Mouse (Mus musculus) C2C12 (cell line): ENCODE data around the gene Olfr959. TPM values are rescaled to one million over a fixed set of nuclear protein-coding genes. Genes with fewer than 3 reads are reported as not detected.

ENCODE experiments used
- H3K27me3 ChIP-seq: one replicate; pipeline ENCODE4 v1.6.1; 2011; ENCODE audit not compliant: control insufficient read depth, insufficient read depth, insufficient read length
- H3K36me3 ChIP-seq: one replicate; pipeline ENCODE4 v1.6.1; 2011; ENCODE audit not compliant: control insufficient read depth, insufficient read depth
- H3K4me3 ChIP-seq: one replicate; pipeline ENCODE4 v1.5.1; 2011; ENCODE audit warnings: mild to moderate bottlenecking, control low read depth; ENCODE audit not compliant: poor library complexity, insufficient read depth, severe bottlenecking
- H3K79me2 ChIP-seq: one replicate; pipeline ENCODE4 v1.6.1; 2011; ENCODE audit not compliant: control insufficient read depth, insufficient read depth
- H3K79me3 ChIP-seq: one replicate; pipeline ENCODE4 v1.6.1; 2011; ENCODE audit warnings: low read depth, control low read depth
- H3ac ChIP-seq: one replicate; pipeline ENCODE3; 2011; ENCODE audit warnings: low read depth; ENCODE audit not compliant: control insufficient read depth, insufficient read length
- CEBPB ChIP-seq: IDR thresholded peaks from one replicate; pipeline ENCODE4 v1.6.1; 2011; ENCODE audit warnings: low read depth, mild to moderate bottlenecking, control low read depth, moderate library complexity
- CTCF ChIP-seq: IDR thresholded peaks from one replicate; pipeline ENCODE4 v1.5.1; 2011; ENCODE audit not compliant: control insufficient read depth, insufficient read depth, insufficient read length
- FOSL1 ChIP-seq: IDR thresholded peaks from one replicate; pipeline ENCODE4 v1.8.0; 2011; ENCODE audit warnings: mild to moderate bottlenecking, low read length; ENCODE audit not compliant: poor library complexity, insufficient read depth, severe bottlenecking
- MAX ChIP-seq: IDR thresholded peaks from one replicate; pipeline ENCODE4 v1.6.1; 2011; ENCODE audit warnings: mild to moderate bottlenecking, control low read depth
- MYOD1 ChIP-seq: IDR thresholded peaks from one replicate; pipeline ENCODE4 v1.6.1; 2011; ENCODE audit warnings: low read depth; ENCODE audit not compliant: control insufficient read depth, insufficient read length
- MYOG ChIP-seq: IDR thresholded peaks from one replicate; pipeline ENCODE4 v1.6.1; 2011; ENCODE audit not compliant: control insufficient read depth, insufficient read length; ENCODE audit errors: extremely low read depth
- USF1 ChIP-seq: IDR thresholded peaks from one replicate; pipeline ENCODE4 v1.6.1; 2011; ENCODE audit warnings: low read depth, mild to moderate bottlenecking, control low read depth, moderate library complexity
- polyA plus RNA-seq: library from polyadenylated mRNA; unstranded; fragments of >200 nt; fragmentation: generic; extraction: Trizol; gene quantifications from one replicate; pipeline ENCODE4 v1.2.1, GENCODE M21; 2012; ENCODE audit warnings: missing spikeins

Gene Olfr959
- polyA plus RNA-seq, 1 experiment: not detected

DNA sequence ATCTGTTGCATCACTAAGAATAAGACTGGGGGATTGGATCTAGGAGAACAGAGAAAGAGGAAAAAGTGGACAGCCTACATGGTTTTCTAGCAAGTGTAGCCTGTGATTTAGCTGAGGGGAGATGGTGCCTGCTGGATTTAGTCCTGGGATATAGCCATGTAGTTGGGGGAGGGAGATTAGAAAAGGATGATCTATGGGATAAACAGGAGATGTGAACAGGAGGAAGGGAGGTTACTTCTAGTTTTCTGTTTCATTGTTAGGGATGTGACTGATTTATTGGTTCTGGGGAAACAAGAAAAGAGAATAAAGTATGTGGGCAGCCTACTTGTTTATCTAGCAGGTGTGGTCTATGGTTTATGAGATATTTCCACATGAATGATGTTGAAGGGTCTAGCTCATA lies 33.1 kb upstream of the Olfr959 start:
- Histone ChIP-seq H3K4me3 (no peak overlapping the region), H3K36me3 (no peaks in the 10 kb centered on the region), H3K27me3 (no peaks in the 10 kb centered on the region), H3K79me2 (no peaks in the 10 kb centered on the region), H3K79me3 (no peaks in the 10 kb centered on the region), H3ac (no peak overlapping the region)
- no peak for TF ChIP-seq CEBPB
- TF ChIP-seq FOSL1: no peak
- TF ChIP-seq MAX: no peak
- no peak for TF ChIP-seq USF1
- TF ChIP-seq MYOG: no peak

DNA sequence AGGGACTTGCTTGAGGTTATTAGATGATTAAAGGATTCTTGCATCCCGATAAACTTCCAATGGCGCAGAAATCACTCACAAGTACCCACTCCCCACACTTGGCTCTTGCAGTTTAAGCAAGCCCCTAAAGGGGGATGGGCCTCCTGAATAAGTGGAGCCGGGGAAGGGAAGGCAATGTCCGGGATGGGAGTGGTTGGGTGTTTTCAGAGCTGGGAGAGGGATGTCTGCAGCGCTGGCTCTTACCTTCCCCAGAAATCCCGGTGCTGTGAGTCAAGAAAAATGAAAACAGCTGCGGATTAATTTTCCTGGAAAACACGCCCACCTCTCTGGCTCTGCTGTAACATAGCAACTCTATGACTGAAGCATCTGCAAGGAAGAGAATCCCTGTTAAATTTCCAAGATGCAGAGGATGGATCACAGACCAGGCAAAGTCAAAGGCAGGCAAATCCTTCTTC lies 28.7 kb upstream of the Olfr959 start, which contains the start of gene AW551984:
Gene AW551984 (minus strand): TSS at position 405 of the 455 bp plus-strand sequence.
- no peaks in the 10 kb centered on the region for H3K27me3 ChIP-seq
- H3K4me3 ChIP-seq: no peak within 1 kb of the TSS
- no peak within 1 kb of the TSS for H3ac ChIP-seq
- H3K36me3 ChIP-seq: no peaks in the 10 kb centered on the region
- no peaks in the 10 kb centered on the region for H3K79me2 ChIP-seq
- TF ChIP-seq MAX (no peak), MYOG (no peak), CEBPB (no peak), FOSL1 (no peak), MYOD1 (no peak), CTCF (no peak), USF1 (no peak)
- H3K79me3 ChIP-seq: no peaks in the 10 kb centered on the region

- Histone ChIP-seq H3K79me2 (no peaks in the 10 kb centered on the region), H3ac (no peak overlapping the region), H3K36me3 (no peaks in the 10 kb centered on the region), H3K79me3 (no peaks in the 10 kb centered on the region), H3K27me3 (no peaks in the 10 kb centered on the region), H3K4me3 (no peak overlapping the region)
- no peak for TF ChIP-seq CEBPB
- TF ChIP-seq MYOG: no peak
- no peak for TF ChIP-seq CTCF
- TF ChIP-seq USF1: no peak
- TF ChIP-seq FOSL1: no peak
- TF ChIP-seq MYOD1: no peak
- no peak for TF ChIP-seq MAX
Observed at GRCm38 (mm10) chr9:39603333-39603845, 28.0 kb upstream of the Olfr959 start.

DNA sequence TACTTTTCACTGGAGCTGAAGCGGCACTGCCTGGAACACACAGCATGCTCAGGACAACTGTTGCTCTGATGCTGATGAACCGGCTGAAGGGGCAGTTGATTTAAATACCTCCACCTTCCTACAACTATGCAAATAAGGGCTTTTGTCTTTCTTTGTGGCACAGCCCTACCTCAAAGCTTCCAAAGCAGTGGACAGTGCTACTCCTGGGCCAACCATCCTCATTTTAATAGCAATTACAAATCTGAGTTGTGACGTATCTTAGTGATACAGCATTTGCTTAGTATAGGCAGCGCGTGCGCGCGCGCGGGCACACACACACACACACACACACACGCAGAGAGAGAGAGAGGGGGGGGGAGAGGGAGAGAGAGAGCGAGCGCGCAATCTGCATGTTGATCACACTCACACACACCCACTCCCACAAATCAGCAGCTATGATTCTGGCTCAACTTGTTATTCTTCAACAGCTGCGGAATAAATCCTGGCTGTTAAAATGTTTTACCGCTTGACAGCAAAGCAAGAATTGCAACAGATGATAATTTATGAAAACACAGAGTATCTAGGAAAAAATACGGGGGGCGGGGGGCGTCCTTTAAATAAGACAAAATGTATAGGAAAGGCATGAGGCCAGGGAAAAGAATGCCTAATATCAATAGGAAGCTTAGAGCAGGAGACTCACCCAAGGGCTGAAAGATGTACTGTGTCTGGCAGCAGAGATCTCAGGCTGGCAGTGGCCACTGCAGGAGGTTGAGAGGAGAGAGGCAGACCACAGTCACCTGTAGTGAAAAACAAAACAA lies 27.4 kb upstream of the Olfr959 start:
- TF ChIP-seq CEBPB: no peak
- no peak for TF ChIP-seq MAX
- TF ChIP-seq MYOG: no peak
- no peak for TF ChIP-seq CTCF
- TF ChIP-seq MYOD1: no peak
- TF ChIP-seq USF1: no peak
- TF ChIP-seq FOSL1: no peak
- Histone ChIP-seq H3K27me3 (no peaks in the 10 kb centered on the region), H3ac (no peak overlapping the region), H3K79me3 (no peaks in the 10 kb centered on the region), H3K4me3 (no peak overlapping the region), H3K79me2 (no peaks in the 10 kb centered on the region), H3K36me3 (no peaks in the 10 kb centered on the region)

- Histone ChIP-seq H3ac (no peak overlapping the region), H3K79me3 (no peaks in the 10 kb centered on the region), H3K36me3 (no peaks in the 10 kb centered on the region), H3K79me2 (no peaks in the 10 kb centered on the region), H3K27me3 (no peaks in the 10 kb centered on the region), H3K4me3 (no peak overlapping the region)
- TF ChIP-seq USF1: no peak
Observed at GRCm38 (mm10) chr9:39577050-39577449, 1.7 kb upstream of the Olfr959 start.

GRCm38 (mm10) chr9:39558349-39558647 lies 17.1 kb downstream of the Olfr959 start:
- H3K36me3 ChIP-seq: no peaks in the 10 kb centered on the region
- no peak overlapping the region for H3ac ChIP-seq
- no peaks in the 10 kb centered on the region for H3K79me2 ChIP-seq
- no peak overlapping the region for H3K4me3 ChIP-seq
- H3K79me3 ChIP-seq: no peaks in the 10 kb centered on the region
- no peaks in the 10 kb centered on the region for H3K27me3 ChIP-seq
- no peak for TF ChIP-seq FOSL1
- no peak for TF ChIP-seq MAX
- TF ChIP-seq CTCF: no peak
- no peak for TF ChIP-seq MYOD1
- TF ChIP-seq MYOG: no peak
- no peak for TF ChIP-seq CEBPB
- no peak for TF ChIP-seq USF1
